Mouse (Mus musculus): ENCODE measurements around the gene Tigit. TPM values are rescaled to one million over a fixed set of nuclear protein-coding genes. Genes with fewer than 3 reads are reported as not detected.

Gene Tigit
- polyA plus RNA-seq, 1 experiment from 2014 or later: not detected

- 74% methylated on average over 7 of the region's 7 CpGs for WGBS
- Histone ChIP-seq H3K9me3 (no peaks in the 10 kb centered on the region), H3K36me3 (no peaks in the 10 kb centered on the region), H3K4me1 (no peaks in the 10 kb centered on the region), H3K27me3 (no peaks in the 10 kb centered on the region), H3K4me3 (no peak overlapping the region), H3K27ac (no peak overlapping the region), H3K4me2 (replicated peaks) (no peak overlapping the region), H3K9ac (no peak overlapping the region)
- ATAC-seq (ENCODE audit: low FRiP score, low read depth): no peak
These were observed 31.9 kb upstream of the Tigit start for GRCm38 (mm10) chr16:43695852-43696251.

- no peak overlapping the region for H3K9ac ChIP-seq
- no peaks in the 10 kb centered on the region for H3K4me1 ChIP-seq
- no peaks in the 10 kb centered on the region for H3K36me3 ChIP-seq
- no peaks in the 10 kb centered on the region for H3K27me3 ChIP-seq
- no peak overlapping the region for H3K4me3 ChIP-seq
- no peak overlapping the region for H3K27ac ChIP-seq
- H3K4me2 ChIP-seq (replicated peaks): no peak overlapping the region
- WGBS: 80% methylated on average over 11 of the region's 11 CpGs
- no peak for ATAC-seq (ENCODE audit: low FRiP score, low read depth)
- no peaks in the 10 kb centered on the region for H3K9me3 ChIP-seq
These were observed 30.2 kb upstream of the Tigit start for GRCm38 (mm10) chr16:43694104-43694503.

- Histone ChIP-seq H3K9ac (no peak overlapping the region), H3K27ac (no peak overlapping the region), H3K4me2 (replicated peaks) (no peak overlapping the region), H3K4me3 (no peak overlapping the region), H3K4me1 (no peaks in the 10 kb centered on the region), H3K27me3 (no peaks in the 10 kb centered on the region), H3K36me3 (no peaks in the 10 kb centered on the region), H3K9me3 (no peaks in the 10 kb centered on the region)
- ATAC-seq (ENCODE audit: low FRiP score, low read depth): no peak
- WGBS: 91% methylated on average over 4 of the region's 4 CpGs
These were observed 28.7 kb upstream of the Tigit start for GRCm38 (mm10) chr16:43692611-43693010.

DNA sequence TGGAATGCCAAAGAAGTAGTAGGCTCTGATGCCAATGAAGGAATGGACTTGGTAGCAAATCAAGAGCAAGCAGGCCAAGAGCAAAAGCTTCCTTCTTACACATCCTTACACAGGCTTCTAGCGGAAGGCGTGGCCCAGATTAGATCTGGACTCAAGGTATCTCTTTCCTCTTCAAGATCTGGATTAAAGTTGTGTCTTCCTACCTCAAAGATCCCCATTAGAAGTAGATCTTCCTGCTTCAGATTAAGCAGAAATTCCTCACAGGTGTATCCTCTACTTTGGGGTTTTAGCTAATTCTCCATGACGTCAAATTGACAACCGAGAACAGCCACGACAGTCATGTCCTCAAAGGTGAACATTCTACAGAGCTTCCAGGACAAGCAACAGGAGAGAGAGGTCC is 27.8 kb upstream of the Tigit start:
- Histone ChIP-seq H3K9ac (no peak overlapping the region), H3K4me1 (no peaks in the 10 kb centered on the region), H3K36me3 (no peaks in the 10 kb centered on the region), H3K27ac (no peak overlapping the region), H3K9me3 (no peaks in the 10 kb centered on the region), H3K4me3 (no peak overlapping the region), H3K4me2 (replicated peaks) (no peak overlapping the region), H3K27me3 (no peaks in the 10 kb centered on the region)
- no peak for ATAC-seq (ENCODE audit: low FRiP score, low read depth)
- 92% methylated on average over 5 of the region's 5 CpGs for WGBS

- Histone ChIP-seq H3K27me3 (no peaks in the 10 kb centered on the region), H3K4me3 (no peak overlapping the region), H3K4me2 (replicated peaks) (no peak overlapping the region), H3K9me3 (no peaks in the 10 kb centered on the region), H3K36me3 (no peaks in the 10 kb centered on the region), H3K27ac (no peak overlapping the region), H3K4me1 (no peaks in the 10 kb centered on the region), H3K9ac (no peak overlapping the region)
- 84% methylated on average over 2 of the region's 2 CpGs for WGBS
- ATAC-seq (ENCODE audit: low FRiP score, low read depth): no peak
These were observed 27.0 kb upstream of the Tigit start for GRCm38 (mm10) chr16:43690912-43691311.

- Histone ChIP-seq H3K27me3 (no peaks in the 10 kb centered on the region), H3K9me3 (no peaks in the 10 kb centered on the region), H3K4me2 (replicated peaks) (no peak overlapping the region), H3K27ac (no peak overlapping the region), H3K4me3 (no peak overlapping the region), H3K4me1 (no peaks in the 10 kb centered on the region), H3K36me3 (no peaks in the 10 kb centered on the region), H3K9ac (no peak overlapping the region)
- 89% methylated on average over 3 of the region's 3 CpGs for WGBS
- no peak for ATAC-seq (ENCODE audit: low FRiP score, low read depth)
These were observed 26.3 kb upstream of the Tigit start for GRCm38 (mm10) chr16:43690211-43690690.

GRCm38 (mm10) chr16:43687968-43688367 is 24.0 kb upstream of the Tigit start:
- Histone ChIP-seq H3K9ac (no peak overlapping the region), H3K4me2 (replicated peaks) (no peak overlapping the region), H3K27me3 (no peaks in the 10 kb centered on the region), H3K9me3 (no peaks in the 10 kb centered on the region), H3K36me3 (no peaks in the 10 kb centered on the region), H3K27ac (no peak overlapping the region), H3K4me1 (no peaks in the 10 kb centered on the region), H3K4me3 (no peak overlapping the region)
- no peak for ATAC-seq (ENCODE audit: low FRiP score, low read depth)
- 83% methylated on average over 2 of the region's 2 CpGs for WGBS

DNA sequence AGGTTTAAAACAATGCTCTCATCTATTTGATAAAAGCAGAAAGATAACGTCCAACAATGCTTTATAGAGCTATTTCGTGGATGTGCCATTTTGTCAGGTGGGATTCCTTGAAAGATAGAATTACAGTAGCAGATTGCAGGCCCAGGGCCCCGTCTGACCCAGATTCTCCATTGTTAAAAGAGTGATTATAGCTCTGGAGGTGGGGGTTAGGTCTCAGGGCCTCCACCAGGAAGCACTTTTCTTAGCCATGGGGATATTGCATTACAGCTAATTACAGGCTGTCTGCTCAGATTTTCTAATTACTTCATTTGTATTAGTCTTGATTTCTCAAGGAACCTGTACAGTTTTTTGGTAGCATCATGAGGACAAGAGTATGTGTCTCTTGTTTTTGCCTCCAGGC is 10.5 kb upstream of the Tigit start:
- no peak overlapping the region for H3K4me3 ChIP-seq
- 74% methylated on average over 3 of the region's 3 CpGs for WGBS
- no peak for ATAC-seq (ENCODE audit: low FRiP score, low read depth)

DNA sequence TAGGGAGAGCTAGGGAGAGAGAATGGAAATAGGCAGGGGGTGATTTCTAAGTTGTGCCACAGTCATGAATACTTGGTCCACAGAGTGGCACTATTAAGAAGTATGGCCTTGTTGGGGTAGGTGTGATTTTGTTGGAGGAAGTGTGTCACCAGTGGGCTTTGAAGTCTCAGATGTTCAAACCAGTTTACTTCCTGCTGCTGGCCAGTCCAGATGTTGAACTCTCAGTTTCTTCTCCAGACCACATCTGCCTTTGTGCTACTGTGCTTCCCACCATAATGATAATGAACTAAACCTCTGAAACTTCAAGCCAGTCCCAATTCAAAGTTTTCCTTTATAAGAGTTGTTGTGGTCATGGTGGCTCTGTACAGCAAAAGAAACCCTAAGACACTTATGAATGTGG is 8.8 kb upstream of the Tigit start:
- Histone ChIP-seq H3K4me1 (no peaks in the 10 kb centered on the region), H3K4me2 (replicated peaks) (no peak overlapping the region), H3K4me3 (no peak overlapping the region), H3K9ac (no peak overlapping the region), H3K27ac (no peak overlapping the region), H3K9me3 (no peaks in the 10 kb centered on the region), H3K36me3 (no peaks in the 10 kb centered on the region), H3K27me3 (peaks cover 9% of the 10 kb centered on the region)
- ATAC-seq (ENCODE audit: low FRiP score, low read depth): no peak

More for the DNA sequence above, 10.5 kb upstream of the Tigit start:
- Histone ChIP-seq H3K9ac (no peak overlapping the region), H3K4me1 (no peaks in the 10 kb centered on the region), H3K27ac (no peak overlapping the region), H3K9me3 (no peaks in the 10 kb centered on the region), H3K36me3 (no peaks in the 10 kb centered on the region), H3K27me3 (peaks cover 9% of the 10 kb centered on the region), H3K4me2 (replicated peaks) (no peak overlapping the region)

GRCm38 (mm10) chr16:43671972-43672371 is 8.0 kb upstream of the Tigit start:
- ATAC-seq (ENCODE audit: low FRiP score, low read depth): no peak
- WGBS: 92% methylated on average over 1 of the region's 1 CpGs

DNA sequence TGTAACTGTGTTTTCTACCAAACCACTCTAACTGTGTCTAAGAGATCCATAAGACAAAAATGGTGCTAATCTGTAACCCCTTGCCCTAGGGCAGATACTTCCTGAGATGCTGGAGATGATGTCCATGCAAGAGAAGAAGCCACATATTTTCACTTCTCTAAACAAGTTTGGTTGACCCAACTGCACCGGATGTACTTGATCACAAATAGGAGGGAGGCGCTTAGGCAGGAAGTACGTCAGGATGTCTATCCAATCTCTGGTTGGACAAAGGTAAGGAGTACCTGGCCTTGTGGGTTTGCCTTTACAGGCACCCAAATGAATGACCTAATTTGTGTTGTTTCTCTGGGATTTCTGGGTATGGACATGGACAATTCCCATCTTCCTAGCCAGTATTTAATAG is 4.3 kb upstream of the Tigit start:
- Histone ChIP-seq H3K36me3 (no peaks in the 10 kb centered on the region), H3K27me3 (peaks cover 13% of the 10 kb centered on the region), H3K9ac (no peak overlapping the region), H3K4me3 (no peak overlapping the region), H3K9me3 (no peaks in the 10 kb centered on the region), H3K4me1 (no peaks in the 10 kb centered on the region; the same call in 1 of the 2 replicates), H3K4me2 (replicated peaks) (no peak overlapping the region), H3K27ac (no peak overlapping the region)
- WGBS: 91% methylated on average over 3 of the region's 3 CpGs
- no peak for ATAC-seq (ENCODE audit: low FRiP score, low read depth)

More at GRCm38 (mm10) chr16:43671972-43672371, 8.0 kb upstream of the Tigit start:
- no peak overlapping the region for H3K4me3 ChIP-seq
- H3K36me3 ChIP-seq: no peaks in the 10 kb centered on the region
- H3K4me2 ChIP-seq (replicated peaks): no peak overlapping the region
- H3K27me3 ChIP-seq: peaks cover 9% of the 10 kb centered on the region
- H3K27ac ChIP-seq: no peak overlapping the region
- H3K9ac ChIP-seq: no peak overlapping the region
- H3K4me1 ChIP-seq: no peaks in the 10 kb centered on the region
- no peaks in the 10 kb centered on the region for H3K9me3 ChIP-seq

DNA sequence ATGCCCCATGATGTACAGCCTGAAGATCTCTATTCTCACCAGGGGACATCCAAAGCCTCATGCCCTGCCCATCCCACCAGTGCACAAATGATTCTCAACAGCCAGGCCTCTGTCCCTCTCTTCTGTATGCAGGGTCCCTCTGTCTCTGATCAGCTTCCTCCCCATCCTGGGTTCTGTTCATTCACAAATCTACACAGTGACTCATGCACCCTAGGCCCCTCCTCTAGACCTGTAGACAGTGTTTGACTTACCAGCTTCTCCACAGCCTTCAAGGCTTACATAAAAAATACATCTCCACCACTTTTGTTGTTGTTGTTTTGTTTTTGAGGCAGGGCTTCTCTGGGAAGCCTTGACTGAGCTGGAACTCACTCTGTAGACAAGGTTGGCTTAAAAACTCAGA is 915 bp upstream of the Tigit start:
- Histone ChIP-seq H3K36me3 (no peaks in the 10 kb centered on the region), H3K4me1 (no peaks in the 10 kb centered on the region; the same call in 1 of the 2 replicates), H3K9ac (no peak overlapping the region), H3K9me3 (no peaks in the 10 kb centered on the region), H3K27ac (no peak overlapping the region), H3K27me3 (0 out of 2 replicates have a peak, but pooled peaks cover 3% of the 10 kb centered on the region), H3K4me3 (no peak overlapping the region), H3K4me2 (replicated peaks) (no peak overlapping the region)
- ATAC-seq (ENCODE audit: low FRiP score, low read depth): no peak

DNA sequence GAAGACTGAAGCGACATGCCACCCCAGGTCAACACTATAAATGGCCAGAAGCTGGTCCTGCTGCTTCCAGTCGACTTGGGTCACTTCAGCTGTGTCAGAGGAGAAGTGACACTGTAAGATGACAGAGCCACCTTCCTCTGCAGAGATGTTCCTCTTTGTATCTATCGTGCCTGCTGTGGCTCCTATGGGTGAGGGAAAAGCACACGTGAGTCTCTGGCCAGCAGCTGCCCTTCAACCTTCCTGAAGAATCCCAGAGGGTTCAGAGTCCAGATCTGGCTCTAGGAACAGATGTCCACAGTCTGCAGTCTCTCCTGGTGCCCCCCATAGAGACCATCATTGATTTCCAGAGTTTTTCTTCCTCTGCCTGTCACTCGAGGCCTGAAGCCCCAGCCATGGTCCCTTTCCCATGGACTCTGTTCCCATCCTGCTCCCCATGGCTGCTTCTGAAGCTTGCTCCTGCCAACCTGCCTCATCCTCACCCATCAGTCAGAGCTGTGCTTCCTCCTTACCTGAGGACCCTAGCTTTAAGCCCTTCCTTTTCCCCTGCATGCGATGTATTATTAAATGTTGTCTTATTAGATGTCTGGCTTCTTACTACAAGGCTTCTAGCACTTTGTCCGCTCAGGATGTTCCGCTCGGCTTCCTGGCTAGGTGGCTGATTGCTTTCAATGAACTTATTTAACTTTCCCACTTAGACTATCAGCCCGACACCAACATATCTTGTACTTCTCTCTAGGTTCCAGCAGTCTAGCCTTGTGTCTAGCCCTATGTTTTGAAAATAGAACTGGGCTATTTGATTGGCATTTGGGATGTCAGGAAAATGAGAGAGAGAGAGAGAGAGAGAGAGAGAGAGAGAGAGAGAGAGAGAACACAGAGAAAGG is 1.6 kb downstream of the Tigit start:
- H3K27ac ChIP-seq: no peak overlapping the region
- 0 out of 2 replicates have a peak, but pooled peaks cover 8% of the 10 kb centered on the region for H3K27me3 ChIP-seq

More for the DNA sequence above, 1.6 kb downstream of the Tigit start:
- Histone ChIP-seq H3K9ac (no peak overlapping the region), H3K4me3 (no peak overlapping the region), H3K4me2 (replicated peaks) (no peak overlapping the region), H3K4me1 (no peaks in the 10 kb centered on the region; the same call in 1 of the 2 replicates), H3K36me3 (no peaks in the 10 kb centered on the region), H3K9me3 (no peaks in the 10 kb centered on the region)
- no peak for ATAC-seq (ENCODE audit: low FRiP score, low read depth)
- 83% methylated on average over 10 of the region's 10 CpGs for WGBS
